ENCODE assay signal across 11 mouse cellular contexts in the genomic region with DNA sequence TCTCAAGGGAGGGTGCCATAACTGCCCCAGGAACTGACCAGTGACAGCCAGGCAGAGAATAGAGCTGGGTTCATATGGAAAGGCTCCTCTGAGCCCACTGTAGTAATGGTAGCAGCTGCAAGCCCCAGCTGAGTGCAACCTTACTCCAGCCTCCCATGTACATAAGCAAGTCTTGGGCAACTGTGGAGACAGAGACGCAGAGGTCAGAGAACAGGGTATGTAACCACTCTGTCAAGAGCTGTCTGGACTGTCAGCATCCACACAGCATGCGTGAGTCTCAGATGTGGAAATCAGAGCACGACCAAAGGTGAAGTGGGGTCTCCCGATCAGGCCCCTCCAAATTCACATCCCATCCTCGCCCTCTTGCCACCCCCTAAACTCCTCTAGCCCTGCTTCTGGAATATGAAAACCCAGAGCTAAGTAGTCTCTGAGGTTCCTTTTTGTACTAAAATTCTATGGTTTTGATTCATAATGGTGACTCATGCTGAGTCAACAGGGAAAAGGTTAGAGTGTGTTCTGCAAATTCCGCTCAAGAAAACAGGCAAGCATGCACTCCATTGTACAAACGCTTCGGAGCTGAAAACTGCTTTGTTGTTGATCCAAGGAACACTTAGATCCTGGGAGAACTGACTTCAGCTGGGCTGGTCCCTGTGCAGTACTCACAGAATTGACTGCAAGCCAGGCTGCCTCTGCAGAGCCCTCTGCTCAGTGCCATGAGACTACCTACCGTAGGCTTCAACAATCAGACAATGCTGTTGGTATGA. TPM values are rescaled to one million over a fixed set of nuclear protein-coding genes. Genes with fewer than 3 reads are reported as not detected.
DNase-seq lines count a peak whose midpoint lies in the region; ATAC-seq and TF ChIP-seq lines count a peak whose summit lies in the region.
"Had no signal": no experiment of that assay in that cellular context is flagged by ENCODE, and none has a peak within 500 bp of the region (broad histone marks: within the 10 kb centered on the region; RNA-seq: fewer than 3 reads in every experiment).

No protein-coding gene starts in this region.

- no peak overlapping the region for H3K27ac ChIP-seq in gastrocnemius, adult 2 months
- H3K27ac ChIP-seq in hindbrain, embryonic 11.5 days (ENCODE audit: low read depth, low read length), result no peak overlapping the region

- H3K4me1 ChIP-seq in hindbrain, embryonic 11.5 days (replicated peaks; ENCODE audit: control insufficient read depth, insufficient read depth, low read length), result no peaks in the 10 kb centered on the region

- peak; percentile 32 for DNase-seq in gastrocnemius, adult 2 months
- no peak for DNase-seq in gastrocnemius, postnatal 10 days
- peak; percentile 99 for DNase-seq in 3T3-L1 (ENCODE audit: low read depth, low spot score)
- peak; percentile 85 for DNase-seq in brain, adult 2 months (ENCODE audit: low read depth, low spot score)
- peak; percentile 63 for DNase-seq in lung, postnatal 10 days
- no peak for DNase-seq in cerebellum, postnatal 4 days (ENCODE audit: low spot score in 2 of 2)
- no peak for DNase-seq in hindbrain, embryonic 11.5 days (ENCODE audit: low spot score)
- DNase-seq: heart, postnatal 4 days; liver; right cerebral cortex, postnatal 4 days had no signal

- H3K4me2 ChIP-seq in hindbrain, embryonic 11.5 days (replicated peaks; ENCODE audit: low read depth, low read length), result no peak overlapping the region

- H3K9me3 ChIP-seq in hindbrain, embryonic 11.5 days (ENCODE audit: control insufficient read depth, low read length), result no peaks in the 10 kb centered on the region

- no peak for ATAC-seq in CD4-positive, CD25-positive, alpha-beta regulatory T cell, adult 4 months
- ATAC-seq in hindbrain, embryonic 11.5 days (ENCODE audit: low FRiP score), result no peak

- H3K36me3 ChIP-seq in hindbrain, embryonic 11.5 days (ENCODE audit: control insufficient read depth, insufficient read depth, low read length), result no peaks in the 10 kb centered on the region

- H3K27me3 ChIP-seq in hindbrain, embryonic 11.5 days (ENCODE audit: control insufficient read depth, insufficient read depth, low read length), result no peaks in the 10 kb centered on the region

- 85% methylated on average over 9 of the region's 9 CpGs for WGBS in hindbrain, embryonic 11.5 days

- H3K9ac ChIP-seq in hindbrain, embryonic 11.5 days (ENCODE audit: low read depth, low read length), result no peak overlapping the region

- H3K4me3 ChIP-seq in gastrocnemius, adult 2 months, result no peak overlapping the region
- H3K4me3 ChIP-seq in hindbrain, embryonic 11.5 days (ENCODE audit: low read depth, low read length), result no peak overlapping the region

- no peak for TF ChIP-seq CTCF in gastrocnemius, adult 2 months (IDR thresholded peaks at IDR 0.05)

- intact Hi-C loops in gastrocnemius, adult 2 months (cut with DNase I), result no loop called here

RNA-seq across cellular contexts. Expression of gene Agpat4, which starts 23.5 kb away (rescaled TPM):
- 1 to 10 TPM; 2.0 to 3.0 TPM for total RNA-seq in gastrocnemius, adult 2 months (2021)
- 1 to 10 TPM; 5.7 to 7.7 TPM for total RNA-seq in gastrocnemius, postnatal 10 days (2021)
- 10 to 100 TPM; 15.8 to 18.2 TPM for polyA plus RNA-seq in CD4-positive, CD25-positive, alpha-beta regulatory T cell, adult 4 months (2017; shearing (Covaris generic))
- 23.9 and 28.5 TPM in 2 replicates for polyA plus RNA-seq in hindbrain, embryonic 11.5 days (2014; fragmentation: Nextera tagmentation; extraction: Ambion mirVana)

Comparison
In these comparisons a context has a peak if more than half of its experiments do, and no peak if none do; other contexts are left out.
1. DNase-seq: peak in gastrocnemius, adult 2 months (single experiment), 3T3-L1 (single experiment), brain, adult 2 months (single experiment) and lung, postnatal 10 days (single experiment); none in gastrocnemius, postnatal 10 days (single experiment), cerebellum, postnatal 4 days (0 of 2) and hindbrain, embryonic 11.5 days (single experiment).